Mouse (Mus musculus) liver, postnatal 0 days (tissue): ENCODE measurements around the gene Gcm2. TPM values are rescaled to one million over a fixed set of nuclear protein-coding genes. Genes with fewer than 3 reads are reported as not detected.

Experiments used
- ATAC-seq: fragments of 200-750 bp; cut with Nextera tagmentation; 2 replicates; pipeline ENCODE4 v1.8.0; 2017; ENCODE audit warnings: mild to moderate bottlenecking, moderate library complexity
- DNase-seq: peaks from one replicate; pipeline ENCODE4 v3.0.0-alpha.2; 2016
- H3K27ac ChIP-seq: fragments of 300-500 bp; sonication (generic); 2 replicates; pipeline ENCODE4 v1.5.1; 2014; ENCODE audit warnings: antibody characterized with exemption, moderate library complexity, mild to moderate bottlenecking, low read depth
- H3K27me3 ChIP-seq: fragments of 300-500 bp; sonication (generic); 2 replicates; pipeline ENCODE4 v1.6.1; 2014; ENCODE audit warnings: low read length, control low read depth, mixed read lengths; ENCODE audit not compliant: insufficient read depth
- H3K36me3 ChIP-seq: fragments of 300-500 bp; sonication (generic); replicated peaks from 2 replicates; pipeline ENCODE4 v1.6.1; 2014; ENCODE audit warnings: mild to moderate bottlenecking, control low read depth, low read length, moderate library complexity, mixed read lengths; ENCODE audit not compliant: insufficient read depth
- H3K4me1 ChIP-seq: fragments of 300-500 bp; sonication (generic); 2 replicates; pipeline ENCODE4 v1.6.1; 2014; ENCODE audit warnings: antibody characterized with exemption, mild to moderate bottlenecking, control low read depth; ENCODE audit not compliant: insufficient read depth
- H3K4me2 ChIP-seq: fragments of 300-500 bp; sonication (generic); 2 replicates; pipeline ENCODE4 v1.6.1; 2014; ENCODE audit warnings: low read depth, mild to moderate bottlenecking, low read length, moderate library complexity, mixed read lengths
- H3K4me3 ChIP-seq: fragments of 300-500 bp; sonication (generic); 2 replicates; pipeline ENCODE4 v1.5.1; 2014; ENCODE audit warnings: low read depth, low read length
- H3K9ac ChIP-seq: fragments of 300-500 bp; sonication (generic); replicated peaks from 2 replicates; pipeline ENCODE4 v1.6.1; 2014; ENCODE audit warnings: mild to moderate bottlenecking, moderate library complexity
- H3K9me3 ChIP-seq: fragments of 300-500 bp; sonication (generic); 2 replicates; pipeline ENCODE4 v1.6.1; 2016; ENCODE audit warnings: mild to moderate bottlenecking, control low read depth, low read length, mixed read lengths
- CTCF ChIP-seq: sonication (generic); IDR thresholded peaks from 2 replicates; pipeline ENCODE4 v1.5.1; 2016; ENCODE audit warnings: antibody characterized with exemption, low read depth
- EP300 ChIP-seq: IDR thresholded peaks from 2 replicates; pipeline ENCODE4 v1.6.1; 2016; ENCODE audit warnings: antibody characterized with exemption, low read depth, mild to moderate bottlenecking
- WGBS: fragments of 180-500 bp; shearing (Covaris S2); extraction: QIAGEN DNeasy Blood & Tissue Kit; methylation state at CpG from one replicate; pipeline ENCODE4 v1.1.7; 2014; ENCODE audit not compliant: insufficient replicate concordance; 5-methylcytosine and 5-hydroxymethylcytosine counted together
- polyA plus RNA-seq: library from polyadenylated mRNA; unstranded; fragments of >200 nt; fragmentation: Nextera tagmentation; extraction: Ambion mirVana; gene quantifications from 2 replicates; pipeline ENCODE4 v1.2.1, GENCODE M21; 2015

The Gcm2 gene
- polyA plus RNA-seq, 1 experiment from 2014 or later: not detected

DNA sequence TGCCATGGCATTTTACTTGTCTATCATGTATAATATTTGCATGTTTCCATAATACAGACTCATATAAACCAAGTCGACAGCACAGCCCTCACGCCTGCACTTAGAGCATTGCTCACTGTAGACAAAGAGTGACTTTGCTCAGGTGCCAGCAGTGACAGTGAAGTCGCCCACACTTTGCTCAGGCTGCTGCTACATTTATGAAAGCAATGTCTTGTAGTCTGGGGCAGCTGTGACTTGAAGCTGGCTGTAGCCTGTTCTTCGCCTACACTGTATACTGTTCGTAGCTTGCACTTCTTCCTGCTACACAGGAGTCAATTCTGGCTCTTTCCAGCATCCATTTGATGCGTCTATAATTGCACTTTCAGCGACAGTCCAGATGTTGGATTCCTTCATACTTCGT is 18.2 kb upstream of the Gcm2 start:
- no peak overlapping the region for H3K9ac ChIP-seq
- H3K4me1 ChIP-seq: no peaks in the 10 kb centered on the region
- H3K9me3 ChIP-seq: no peaks in the 10 kb centered on the region
- no peaks in the 10 kb centered on the region for H3K27me3 ChIP-seq
- H3K36me3 ChIP-seq: no peaks in the 10 kb centered on the region
- no peak overlapping the region for H3K4me3 ChIP-seq
- no peak for DNase-seq
- TF ChIP-seq CTCF (no peak), EP300 (no peak)
- H3K4me2 ChIP-seq: no peak overlapping the region
- ATAC-seq: no peak
- H3K27ac ChIP-seq: no peak overlapping the region
- WGBS: 82% methylated on average over 8 of the region's 8 CpGs

DNA sequence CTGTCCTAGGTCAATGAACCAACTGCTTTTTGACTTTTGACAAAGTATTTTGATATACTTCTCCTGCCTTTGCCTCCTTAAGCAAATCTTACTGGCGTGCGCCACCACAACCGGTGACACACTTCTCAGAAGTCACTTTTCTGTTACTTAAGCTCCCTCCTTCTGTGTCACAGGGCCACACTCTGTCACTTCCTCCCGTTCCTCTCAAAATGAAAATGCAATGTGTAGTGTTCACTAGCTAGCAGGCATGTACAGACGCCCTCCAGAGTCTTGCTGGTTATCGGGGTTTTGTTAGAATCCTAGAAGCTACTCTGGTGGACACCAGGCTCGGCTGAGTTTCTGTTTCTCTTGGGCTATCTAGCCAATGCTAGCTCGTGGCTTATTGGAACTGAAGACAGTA is 17.5 kb upstream of the Gcm2 start:
- no peak for DNase-seq

DNA sequence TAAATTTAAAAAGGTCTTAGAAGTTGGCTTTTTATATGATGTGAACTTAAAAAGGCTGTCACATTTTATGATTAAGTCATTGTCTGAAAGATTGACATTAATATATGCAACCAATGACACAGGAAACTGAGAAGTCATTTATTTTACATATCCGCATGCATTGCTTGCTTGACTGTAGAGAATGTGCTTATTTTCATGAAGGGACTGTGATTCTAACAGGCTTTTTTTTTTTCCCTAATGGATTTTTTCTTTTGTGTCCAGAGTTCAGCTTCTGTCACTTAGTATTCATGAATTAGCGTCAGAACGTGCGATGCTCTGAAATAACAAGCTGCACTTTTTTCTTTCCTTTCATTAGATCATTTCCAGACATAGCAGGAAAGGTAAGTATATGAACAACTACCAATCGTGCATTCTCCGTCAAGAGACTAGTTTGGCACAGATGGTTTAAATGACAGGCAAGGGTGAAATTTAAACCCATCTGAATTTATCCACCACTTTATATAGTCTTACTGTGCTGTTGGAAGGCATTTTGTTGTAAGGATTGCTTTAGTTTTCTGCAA is 12.9 kb upstream of the Gcm2 start:
- 89% methylated on average over 6 of the region's 6 CpGs for WGBS
- no peak for ATAC-seq
- Histone ChIP-seq H3K27me3 (no peaks in the 10 kb centered on the region), H3K27ac (no peak overlapping the region), H3K4me1 (no peaks in the 10 kb centered on the region), H3K36me3 (no peaks in the 10 kb centered on the region), H3K4me2 (no peak overlapping the region), H3K4me3 (no peak overlapping the region), H3K9ac (no peak overlapping the region), H3K9me3 (no peaks in the 10 kb centered on the region)
- DNase-seq: no peak
- TF ChIP-seq EP300 (no peak), CTCF (no peak)

More for the DNA sequence above, 17.5 kb upstream of the Gcm2 start:
- TF ChIP-seq EP300 (no peak), CTCF (no peak)
- Histone ChIP-seq H3K27me3 (no peaks in the 10 kb centered on the region), H3K4me1 (no peaks in the 10 kb centered on the region), H3K4me3 (no peak overlapping the region), H3K4me2 (no peak overlapping the region), H3K9me3 (no peaks in the 10 kb centered on the region), H3K36me3 (no peaks in the 10 kb centered on the region), H3K9ac (no peak overlapping the region), H3K27ac (no peak overlapping the region)
- WGBS: 58% methylated on average over 8 of the region's 8 CpGs
- ATAC-seq: no peak

DNA sequence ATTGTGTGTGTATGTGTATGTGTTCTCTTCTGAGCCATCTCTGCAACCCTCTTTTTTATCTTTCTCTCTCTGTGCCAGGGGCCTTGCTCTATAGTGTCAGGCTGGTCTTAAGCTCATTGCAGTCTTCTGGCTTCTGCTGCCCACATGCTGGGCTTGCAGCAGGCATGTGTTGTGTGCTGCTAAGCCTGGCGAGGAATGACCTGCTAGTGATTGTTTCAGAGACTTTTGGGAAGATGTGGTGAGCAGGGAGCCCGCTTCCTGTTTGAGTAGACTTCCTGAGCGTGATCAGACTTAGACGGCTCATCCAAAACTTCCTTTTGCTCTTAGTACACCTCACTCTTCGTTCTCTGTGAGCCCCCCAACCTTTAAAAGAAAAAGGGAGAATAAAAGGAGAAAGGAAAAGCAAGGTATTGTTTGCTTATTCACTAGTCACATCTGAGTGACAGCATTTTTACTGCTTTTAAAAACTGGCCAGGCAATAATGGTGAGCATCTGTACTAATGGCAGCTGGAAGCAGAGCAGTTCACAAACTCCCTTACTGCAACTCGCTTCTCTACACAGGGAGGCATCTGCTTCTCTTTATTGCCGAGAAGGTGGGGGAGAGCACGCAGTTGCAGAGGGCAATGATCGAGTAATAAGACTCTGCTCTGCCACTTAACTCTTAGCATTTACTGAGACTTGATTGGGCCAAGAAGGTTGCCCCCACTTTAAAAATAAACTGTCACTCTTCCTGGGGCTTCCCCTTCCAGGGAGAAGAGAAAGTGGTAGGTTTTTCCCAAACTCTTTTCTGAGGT is 8.5 kb upstream of the Gcm2 start:
- no peak overlapping the region for H3K27ac ChIP-seq
- no peaks in the 10 kb centered on the region for H3K36me3 ChIP-seq
- no peaks in the 10 kb centered on the region for H3K4me1 ChIP-seq
- H3K9ac ChIP-seq: no peak overlapping the region
- H3K27me3 ChIP-seq: no peaks in the 10 kb centered on the region
- H3K4me2 ChIP-seq: no peak overlapping the region
- H3K9me3 ChIP-seq: no peaks in the 10 kb centered on the region
- 26% methylated on average over 9 of the region's 9 CpGs for WGBS
- DNase-seq: no peak
- TF ChIP-seq CTCF: no peak
- no peak for TF ChIP-seq EP300
- no peak overlapping the region for H3K4me3 ChIP-seq
- no peak for ATAC-seq

DNA sequence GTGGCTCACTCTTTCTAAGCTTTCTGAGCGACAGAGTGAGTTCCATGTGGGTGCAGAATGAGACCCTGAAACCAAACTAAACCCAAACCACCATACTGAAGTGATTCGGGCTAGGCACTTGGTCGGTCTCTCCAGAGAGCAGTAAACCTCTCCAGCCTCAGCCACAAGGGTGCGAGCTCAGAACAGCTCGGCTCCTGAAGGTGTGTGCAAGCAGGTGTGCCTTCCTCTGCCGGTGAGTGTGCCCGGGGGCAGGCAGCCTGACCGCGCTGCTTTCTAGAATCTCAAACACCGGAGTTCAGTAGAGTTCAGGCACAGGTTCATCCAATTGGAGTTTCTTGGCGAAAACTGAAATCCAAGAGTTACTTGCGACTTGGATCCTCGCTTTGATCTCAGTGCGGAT is 3.1 kb upstream of the Gcm2 start, which contains the start of gene Sycp2l:
TSS of gene Sycp2l (plus strand) at position 368 of the 400 bp plus-strand sequence.
- Histone ChIP-seq H3K9me3 (no peaks in the 10 kb centered on the region), H3K4me1 (no peaks in the 10 kb centered on the region), H3K27ac (no peak within 1 kb of the TSS), H3K4me3 (no peak within 1 kb of the TSS), H3K36me3 (no peaks in the 10 kb centered on the region), H3K27me3 (0 out of 2 replicates have a peak, but pooled peaks cover 5% of the 10 kb centered on the region), H3K4me2 (peak within 1 kb of the TSS; percentile 45), H3K9ac (no peak within 1 kb of the TSS)
- TF ChIP-seq CTCF (no peak), EP300 (no peak)
- ATAC-seq: no peak
- DNase-seq: no peak
- 31% methylated on average over 14 of the region's 14 CpGs for WGBS

DNA sequence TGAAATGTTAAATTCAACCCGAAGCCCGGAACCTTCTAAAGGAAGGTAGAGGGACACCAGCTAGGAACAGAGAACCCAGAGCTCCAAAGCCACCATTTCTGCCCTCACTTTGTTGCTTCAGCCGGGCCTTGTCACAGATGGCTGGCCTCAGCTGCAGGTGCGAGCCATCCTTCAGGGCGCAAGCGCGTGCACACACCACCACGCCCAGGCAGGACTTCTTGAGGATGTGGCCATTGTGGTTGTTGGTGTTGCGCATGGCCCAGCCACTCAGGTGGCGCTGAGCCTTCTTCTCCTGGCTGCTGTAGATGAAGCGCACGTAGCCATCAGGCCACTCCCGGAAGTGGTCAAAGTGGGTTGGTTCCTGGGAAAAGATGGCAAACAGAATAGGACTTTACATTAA is 5.3 kb downstream of the Gcm2 start:
- H3K27ac ChIP-seq: no peak overlapping the region
- WGBS: 83% methylated on average over 13 of the region's 13 CpGs
- ATAC-seq (no peak), DNase-seq (no peak)
- H3K27me3 ChIP-seq: 0 out of 2 replicates have a peak, but pooled peaks cover 2% of the 10 kb centered on the region
- H3K4me3 ChIP-seq: no peak overlapping the region
- no peak overlapping the region for H3K9ac ChIP-seq
- TF ChIP-seq CTCF: no peak
- no peak for TF ChIP-seq EP300
- H3K9me3 ChIP-seq: no peaks in the 10 kb centered on the region
- H3K4me1 ChIP-seq: no peaks in the 10 kb centered on the region
- no peak overlapping the region for H3K4me2 ChIP-seq
- no peaks in the 10 kb centered on the region for H3K36me3 ChIP-seq
